Mouse (Mus musculus) neural tube, embryonic 14.5 days (tissue): ENCODE measurements around the gene Zfr. TPM values are rescaled to one million over a fixed set of nuclear protein-coding genes. Genes with fewer than 3 reads are reported as not detected.

Experiments used
- ATAC-seq: fragments of 200-750 bp; cut with Nextera tagmentation; 2 replicates; pipeline ENCODE4 v1.8.0; 2017; ENCODE audit warnings: low read depth, mild to moderate bottlenecking, moderate TSS enrichment, moderate library complexity
- H3K27ac ChIP-seq: fragments of 300-500 bp; sonication (generic); 2 replicates; pipeline ENCODE4 v1.5.1; 2014; ENCODE audit warnings: low read depth, mild to moderate bottlenecking, control low read depth, low read length, moderate library complexity, mixed read lengths
- H3K27me3 ChIP-seq: fragments of 300-500 bp; sonication (generic); 2 replicates; pipeline ENCODE4 v1.6.1; 2014; ENCODE audit warnings: low read length; ENCODE audit not compliant: control insufficient read depth, insufficient read depth
- H3K36me3 ChIP-seq: fragments of 300-500 bp; sonication (generic); 2 replicates; pipeline ENCODE4 v1.6.1; 2014; ENCODE audit warnings: low read length, mixed read lengths; ENCODE audit not compliant: control insufficient read depth, insufficient read depth
- H3K4me1 ChIP-seq: fragments of 300-500 bp; sonication (generic); 2 replicates; pipeline ENCODE4 v1.6.1; 2014; ENCODE audit warnings: low read length; ENCODE audit not compliant: control insufficient read depth, insufficient read depth
- H3K4me2 ChIP-seq: fragments of 300-500 bp; sonication (generic); 2 replicates; pipeline ENCODE4 v1.6.1; 2014; ENCODE audit warnings: mild to moderate bottlenecking, low read depth, low read length, control low read depth
- H3K4me3 ChIP-seq: fragments of 300-500 bp; sonication (generic); 2 replicates; pipeline ENCODE4 v1.5.1; 2014; ENCODE audit warnings: low read depth, low read length, control low read depth, mixed read lengths
- H3K9ac ChIP-seq: fragments of 300-500 bp; sonication (generic); replicated peaks from 2 replicates; pipeline ENCODE4 v1.6.1; 2014; ENCODE audit warnings: low read depth, mild to moderate bottlenecking, control low read depth, low read length, mixed read lengths
- H3K9me3 ChIP-seq: fragments of 300-500 bp; sonication (generic); 2 replicates; pipeline ENCODE4 v1.6.1; 2016; ENCODE audit warnings: low read length; ENCODE audit not compliant: control insufficient read depth
- WGBS: fragments of 180-500 bp; shearing (Covaris S2); extraction: QIAGEN DNeasy Blood & Tissue Kit; methylation state at CpG from one replicate; pipeline ENCODE4 v1.1.7; 2014; 5-methylcytosine and 5-hydroxymethylcytosine counted together
- polyA plus RNA-seq: library from polyadenylated mRNA; unstranded; fragments of >200 nt; fragmentation: Nextera tagmentation; extraction: Ambion mirVana; gene quantifications from 2 replicates; pipeline ENCODE4 v1.2.1, GENCODE M21; 2014

The Zfr gene
- polyA plus RNA-seq: 211 and 266 TPM in 2 replicates

DNA sequence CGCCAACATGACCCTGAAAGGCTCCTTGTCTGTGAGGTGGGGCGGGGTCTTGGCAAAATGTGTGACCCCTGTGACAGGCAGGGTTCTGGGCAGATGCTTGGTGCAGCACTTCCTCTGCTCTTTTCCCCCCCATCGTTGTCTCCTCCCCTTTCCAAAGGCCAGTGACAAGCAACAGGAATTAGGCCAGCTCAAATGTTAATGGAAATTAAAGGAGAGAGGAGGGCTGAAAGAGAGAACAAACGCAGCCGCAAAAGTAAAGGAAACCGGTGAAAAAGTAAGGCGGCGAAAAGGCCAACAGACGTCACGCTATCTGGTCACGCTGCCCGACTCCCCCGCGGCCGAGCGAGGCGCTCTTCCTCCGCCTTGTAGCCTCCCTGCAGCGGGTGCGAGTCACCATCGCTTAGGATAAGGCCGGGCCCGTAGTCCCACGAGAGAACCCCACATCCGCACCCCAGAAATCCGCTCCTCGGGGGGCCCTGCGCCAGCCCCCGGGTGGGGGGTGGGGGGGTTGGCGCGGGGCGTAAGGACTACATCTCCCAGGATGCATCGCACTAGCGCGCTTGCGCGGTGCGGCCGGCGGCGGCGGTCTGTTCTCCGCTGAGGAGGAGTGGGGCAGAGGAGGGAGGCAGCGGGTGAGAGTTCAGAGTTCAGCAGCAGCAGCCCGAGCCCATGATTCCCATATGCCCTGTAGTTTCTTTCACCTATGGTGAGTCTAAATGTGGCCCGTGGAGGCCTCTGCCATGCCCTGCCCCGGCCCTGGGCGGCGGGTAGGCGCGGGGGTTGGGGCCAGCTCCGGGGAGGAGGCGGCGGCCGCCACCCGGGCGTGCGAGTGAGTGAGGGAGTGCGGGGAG lies at the start of gene Zfr:
Gene Zfr, plus strand, starts transcription at position 590 of the 851 bp plus-strand sequence.
- Histone ChIP-seq H3K27ac (peak within 1 kb of the TSS; percentile 92), H3K4me2 (peak within 1 kb of the TSS; percentile 87), H3K9me3 (no peaks in the 10 kb centered on the region), H3K9ac (peak within 1 kb of the TSS; percentile 92), H3K36me3 (no peaks in the 10 kb centered on the region), H3K27me3 (no peaks in the 10 kb centered on the region), H3K4me3 (peak within 1 kb of the TSS; percentile 97), H3K4me1 (peaks cover 7% of the 10 kb centered on the region; the same call in 1 of the 2 replicates)
- WGBS: 1% methylated on average over 52 of the region's 59 CpGs
- peak; percentile 94 for ATAC-seq

DNA sequence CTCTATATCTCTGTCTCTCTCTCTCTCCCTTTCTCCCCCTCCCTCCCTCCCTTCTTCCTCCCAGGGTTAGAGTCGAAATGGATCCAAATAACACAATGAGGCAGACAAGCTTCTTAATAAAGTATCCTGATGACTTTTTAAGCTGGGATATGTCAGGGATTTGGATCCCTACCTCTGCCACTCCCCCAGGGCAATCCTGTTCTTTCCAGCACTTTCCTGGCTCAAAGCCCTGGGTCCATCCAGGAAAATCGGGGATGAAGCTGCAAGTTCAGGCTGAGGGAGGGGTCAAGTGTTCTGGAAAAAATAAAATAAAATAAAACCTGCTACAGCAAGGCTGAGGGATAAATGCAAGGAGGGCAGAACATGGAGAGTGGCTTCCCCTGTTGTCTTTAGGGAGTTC lies 49.7 kb upstream of the Zfr start:
- no peak for ATAC-seq
- 68% methylated on average over 2 of the region's 2 CpGs for WGBS
- Histone ChIP-seq H3K4me1 (0 out of 2 replicates have a peak, but pooled peaks cover 2% of the 10 kb centered on the region), H3K27ac (no peak overlapping the region), H3K4me2 (no peak overlapping the region), H3K36me3 (no peaks in the 10 kb centered on the region), H3K9ac (no peak overlapping the region), H3K27me3 (no peaks in the 10 kb centered on the region), H3K4me3 (no peak overlapping the region), H3K9me3 (no peaks in the 10 kb centered on the region)

DNA sequence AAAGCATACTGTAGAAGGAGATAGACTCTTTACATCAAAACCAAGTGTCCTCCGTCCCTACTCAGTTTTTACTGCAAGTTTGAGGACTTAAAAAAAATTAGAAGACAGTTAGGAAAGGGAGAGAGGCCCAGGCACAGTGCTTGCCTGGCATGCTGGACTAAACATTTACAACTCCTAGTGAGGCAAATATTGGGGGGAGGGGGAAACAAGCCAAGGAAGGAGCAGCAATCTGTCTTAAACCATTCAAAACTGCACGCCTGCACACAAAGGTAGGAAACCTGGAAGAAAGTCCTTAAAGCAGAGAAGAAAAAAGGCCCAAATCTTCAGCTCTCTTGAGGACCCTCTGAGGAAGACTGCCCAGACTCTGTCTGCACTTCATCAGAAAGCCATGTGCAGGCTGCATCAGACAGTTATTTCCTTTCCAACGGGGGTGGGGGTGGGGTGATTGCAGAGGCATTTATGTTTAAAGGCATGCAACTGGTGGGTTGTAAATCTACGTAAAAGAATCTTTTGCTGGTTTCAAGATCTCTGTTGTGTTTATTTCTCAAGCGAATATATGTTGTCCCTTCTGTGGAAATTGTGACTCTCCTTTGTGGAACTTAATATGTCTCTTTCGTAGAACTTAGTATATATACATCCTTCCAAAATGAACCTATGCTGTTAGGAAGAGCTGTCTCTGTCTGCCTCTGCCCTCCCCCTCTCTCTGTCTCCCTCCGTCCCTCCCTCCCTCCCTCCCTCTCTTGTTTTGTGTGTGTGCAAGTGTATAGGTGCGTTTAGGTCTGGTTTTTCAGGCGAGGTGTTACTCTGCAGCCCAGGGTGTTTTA lies 49.0 kb upstream of the Zfr start:
- 56% methylated on average over 9 of the region's 9 CpGs for WGBS
- Histone ChIP-seq H3K4me1 (0 out of 2 replicates have a peak, but pooled peaks cover 2% of the 10 kb centered on the region), H3K27me3 (no peaks in the 10 kb centered on the region), H3K36me3 (no peaks in the 10 kb centered on the region), H3K4me3 (no peak overlapping the region), H3K4me2 (no peak overlapping the region), H3K27ac (no peak overlapping the region), H3K9ac (no peak overlapping the region), H3K9me3 (no peaks in the 10 kb centered on the region)
- ATAC-seq: no peak

DNA sequence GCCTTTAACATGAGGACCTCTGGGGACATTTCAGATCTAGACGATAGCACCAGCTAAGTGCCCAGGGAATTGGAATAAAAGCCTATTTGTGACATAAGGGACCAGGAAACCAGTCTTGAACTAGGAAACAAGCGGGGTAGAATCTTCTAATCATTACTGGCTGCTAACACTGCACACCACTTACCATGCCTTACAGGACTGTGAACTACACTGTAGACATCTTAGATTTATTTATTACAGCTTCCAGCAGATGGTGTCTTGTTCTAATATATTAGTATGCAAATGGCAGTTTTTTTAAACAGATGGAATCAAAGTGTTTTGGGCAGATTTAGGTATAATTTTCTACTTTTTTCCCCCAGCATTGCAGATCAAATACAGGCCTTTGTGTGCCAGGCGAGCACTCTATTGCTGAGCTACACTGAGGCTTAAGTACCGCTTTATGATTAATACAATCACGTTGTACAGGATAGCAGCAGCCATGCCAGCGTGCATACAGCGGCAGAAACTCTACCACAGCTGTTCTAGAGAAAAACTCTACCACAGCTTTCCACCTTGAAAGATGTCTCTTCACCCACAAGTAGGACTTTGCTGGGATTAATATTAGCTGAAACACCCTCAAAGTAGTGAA lies 44.8 kb upstream of the Zfr start:
- Histone ChIP-seq H3K4me2 (no peak overlapping the region), H3K36me3 (no peaks in the 10 kb centered on the region), H3K27ac (no peak overlapping the region), H3K27me3 (no peaks in the 10 kb centered on the region), H3K4me3 (no peak overlapping the region), H3K4me1 (no peaks in the 10 kb centered on the region), H3K9ac (no peak overlapping the region), H3K9me3 (no peaks in the 10 kb centered on the region)
- ATAC-seq: no peak; the same call in 1 of the 2 replicates
- 73% methylated on average over 7 of the region's 7 CpGs for WGBS

DNA sequence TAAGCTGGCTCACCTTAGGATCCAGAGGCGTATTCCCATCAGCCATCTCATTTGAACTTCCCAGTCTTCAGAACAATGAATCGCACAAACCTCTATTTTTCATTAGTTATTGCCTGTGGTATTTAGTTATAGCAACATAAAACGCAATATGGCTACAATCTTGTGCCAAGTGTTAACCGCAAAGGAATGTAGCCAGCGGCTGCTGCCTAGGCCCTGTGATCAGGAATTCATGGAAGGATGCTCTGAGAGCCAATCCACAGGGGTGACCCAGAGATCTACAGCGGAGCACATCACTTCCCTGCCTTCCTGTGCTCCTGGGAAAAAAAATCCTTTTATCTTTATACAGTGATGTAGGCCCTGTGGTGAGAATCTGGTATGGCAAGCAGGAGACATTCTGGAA lies 43.2 kb upstream of the Zfr start:
- Histone ChIP-seq H3K4me2 (no peak overlapping the region), H3K9me3 (no peaks in the 10 kb centered on the region), H3K27ac (no peak overlapping the region), H3K4me1 (no peaks in the 10 kb centered on the region), H3K4me3 (no peak overlapping the region), H3K9ac (no peak overlapping the region), H3K27me3 (no peaks in the 10 kb centered on the region), H3K36me3 (no peaks in the 10 kb centered on the region)
- WGBS: 78% methylated on average over 6 of the region's 6 CpGs
- no peak for ATAC-seq

DNA sequence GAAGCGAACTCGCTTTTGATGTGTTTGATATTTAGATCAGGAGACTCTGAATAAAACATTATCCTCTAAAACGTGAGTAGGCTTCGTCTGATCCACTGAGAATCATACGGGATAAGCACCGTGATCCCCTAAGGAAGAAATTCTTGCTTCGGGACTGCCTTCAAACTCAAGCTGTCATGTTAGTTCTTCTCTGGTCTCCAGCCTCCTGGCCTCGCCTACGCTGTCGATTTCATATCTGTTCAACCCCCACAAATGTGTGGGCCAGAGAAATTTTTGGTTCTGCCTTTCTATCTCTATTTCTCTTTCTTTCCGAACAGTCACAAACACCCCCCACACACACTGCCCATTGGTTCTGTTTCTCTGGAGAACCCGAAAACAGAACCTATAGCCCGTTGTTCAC lies 35.3 kb upstream of the Zfr start:
- H3K4me2 ChIP-seq: no peak overlapping the region
- no peak overlapping the region for H3K9ac ChIP-seq
- no peak overlapping the region for H3K4me3 ChIP-seq
- H3K27ac ChIP-seq: no peak overlapping the region
- no peaks in the 10 kb centered on the region for H3K4me1 ChIP-seq
- no peaks in the 10 kb centered on the region for H3K27me3 ChIP-seq
- no peaks in the 10 kb centered on the region for H3K9me3 ChIP-seq
- 93% methylated on average over 13 of the region's 13 CpGs for WGBS
- H3K36me3 ChIP-seq: no peaks in the 10 kb centered on the region
- no peak for ATAC-seq

DNA sequence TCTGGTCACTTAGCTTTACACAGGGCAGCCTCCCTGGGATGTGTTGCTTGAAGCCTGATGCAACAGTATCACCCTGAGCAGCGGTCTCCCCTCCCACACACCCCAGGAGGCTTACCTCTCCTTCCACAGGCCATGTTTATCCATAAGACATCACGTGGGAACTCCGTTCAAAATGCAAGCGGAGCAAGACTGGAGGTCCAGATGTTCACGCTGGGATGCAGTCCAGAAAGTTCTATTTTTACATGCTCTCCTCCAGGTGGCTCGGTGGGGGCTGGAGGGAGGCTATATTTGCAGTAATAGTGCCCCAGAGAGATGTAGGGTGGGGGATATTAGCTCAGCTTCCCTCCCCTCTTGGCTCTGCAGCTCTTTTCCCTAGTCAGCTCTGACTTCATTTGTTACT lies 33.5 kb upstream of the Zfr start:
- Histone ChIP-seq H3K27ac (no peak overlapping the region), H3K9ac (no peak overlapping the region), H3K27me3 (no peaks in the 10 kb centered on the region), H3K4me2 (no peak overlapping the region), H3K36me3 (no peaks in the 10 kb centered on the region), H3K4me1 (no peaks in the 10 kb centered on the region), H3K4me3 (no peak overlapping the region), H3K9me3 (no peaks in the 10 kb centered on the region)
- WGBS: 58% methylated on average over 6 of the region's 6 CpGs
- peak; percentile 75 for ATAC-seq

DNA sequence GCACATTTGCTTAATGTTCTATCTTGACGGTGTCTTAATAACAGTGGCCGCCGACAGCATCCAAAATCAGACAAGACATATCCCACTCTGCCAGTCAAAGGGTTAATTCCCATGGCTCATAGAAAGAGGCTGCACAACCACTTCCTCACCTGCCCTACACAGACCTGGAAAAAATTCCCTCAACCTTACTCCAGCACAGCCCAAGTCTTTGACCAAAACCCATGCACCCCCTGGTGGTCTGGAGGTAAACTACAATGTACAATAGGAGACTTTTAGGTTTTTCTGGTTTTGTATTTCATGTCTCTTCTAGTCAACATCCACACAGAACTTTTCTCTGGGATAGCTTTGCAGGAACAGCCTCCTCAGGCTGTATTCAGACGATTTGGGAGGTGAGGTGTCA lies 32.8 kb upstream of the Zfr start:
- peak; percentile 63; the same call in 1 of the 2 replicates for ATAC-seq
- no peaks in the 10 kb centered on the region for H3K36me3 ChIP-seq
- H3K4me3 ChIP-seq: no peak overlapping the region
- 75% methylated on average over 4 of the region's 4 CpGs for WGBS
- H3K27me3 ChIP-seq: no peaks in the 10 kb centered on the region
- no peak overlapping the region for H3K27ac ChIP-seq
- no peak overlapping the region for H3K4me2 ChIP-seq
- no peaks in the 10 kb centered on the region for H3K4me1 ChIP-seq
- H3K9me3 ChIP-seq: no peaks in the 10 kb centered on the region
- H3K9ac ChIP-seq: no peak overlapping the region
